Mouse (Mus musculus) cerebellum, adult 11-12 months (tissue): ENCODE data around the gene Rad51c.
A peak's percentile ranks its signal among the peaks of the same experiment; 100 is the strongest.
"Not testable (repeated sequence)": the region's sequence is repeated elsewhere in the genome, so short reads cannot be mapped to it uniquely, and the experiment has no call there.

Source experiments
- DNase-seq: peaks from one replicate; pipeline ENCODE4 v3.0.0; 2022

Rad51c gene

GRCm38 (mm10) chr11:87431813-87432212, 27.1 kb upstream of the Rad51c start:
- not testable (repeated sequence) for DNase-seq

GRCm38 (mm10) chr11:87430374-87430773, 25.6 kb upstream of the Rad51c start:
- no peak for DNase-seq

GRCm38 (mm10) chr11:87429363-87429762, 24.6 kb upstream of the Rad51c start:
- no peak for DNase-seq

DNA sequence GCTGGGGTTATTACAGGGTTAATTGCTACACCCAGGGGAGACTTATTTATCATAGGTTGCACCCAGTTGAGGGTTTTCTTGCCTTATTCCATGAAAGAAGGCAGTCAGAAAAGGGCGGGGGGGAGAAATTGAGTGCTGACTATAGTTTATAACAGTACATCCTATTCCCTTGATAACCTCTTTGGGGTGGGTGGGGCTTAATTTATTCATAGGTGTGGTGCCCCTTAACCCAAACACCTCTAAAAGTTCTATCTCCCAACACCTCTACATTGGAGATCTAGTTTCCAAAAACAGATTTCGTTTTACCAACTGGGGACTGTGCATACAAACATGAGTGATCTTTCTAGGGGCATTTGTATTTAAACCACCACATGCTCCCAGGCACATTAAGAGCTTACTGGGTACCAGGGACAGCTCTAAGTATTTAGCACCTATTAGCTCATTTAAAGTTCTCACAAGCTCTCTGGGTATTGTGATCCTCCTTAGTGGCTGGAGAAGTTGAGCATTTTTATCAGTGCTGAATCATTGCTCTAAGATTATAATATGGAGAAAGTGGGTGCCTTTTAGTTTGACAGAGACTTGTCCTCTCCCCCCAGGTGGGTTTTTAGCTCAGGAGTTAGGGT, 23.4 kb upstream of the Rad51c start:
- DNase-seq: no peak

DNA sequence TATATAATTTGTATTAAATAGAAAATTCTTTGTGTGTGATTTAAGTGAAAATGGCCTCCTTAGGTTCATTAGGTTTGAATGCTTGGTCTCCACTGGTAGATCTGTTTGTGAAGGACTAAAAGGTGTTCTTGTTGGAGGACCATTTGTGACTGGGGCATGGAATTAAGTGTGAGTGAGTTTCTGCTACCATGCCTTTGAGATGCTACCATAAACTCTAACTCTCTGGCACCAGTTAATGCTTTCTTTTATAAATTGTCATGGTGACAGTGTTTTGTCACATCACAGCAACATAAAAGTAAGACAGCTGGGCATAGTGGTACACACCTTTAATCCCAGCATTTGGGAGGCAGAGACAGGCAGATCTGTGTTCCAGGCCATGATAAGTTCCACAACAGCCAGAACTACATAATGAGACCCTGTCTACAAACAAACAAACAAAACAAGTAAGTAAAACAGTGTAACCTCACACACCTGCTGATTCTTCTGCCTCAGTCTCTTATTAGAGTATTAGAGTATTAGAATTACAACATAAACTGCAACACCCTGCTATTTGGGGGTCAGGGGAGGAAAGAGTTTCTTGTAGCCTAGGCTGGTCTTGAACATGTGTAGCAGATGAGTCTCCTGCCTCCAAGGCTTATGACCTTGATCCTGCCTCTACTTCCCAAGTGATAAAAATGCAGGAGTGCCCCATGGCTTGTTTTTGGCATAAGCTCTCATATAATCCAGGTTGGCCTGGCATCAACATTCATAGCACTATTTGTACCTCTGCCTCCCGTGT, 22.7 kb upstream of the Rad51c start:
- DNase-seq: no peak

DNA sequence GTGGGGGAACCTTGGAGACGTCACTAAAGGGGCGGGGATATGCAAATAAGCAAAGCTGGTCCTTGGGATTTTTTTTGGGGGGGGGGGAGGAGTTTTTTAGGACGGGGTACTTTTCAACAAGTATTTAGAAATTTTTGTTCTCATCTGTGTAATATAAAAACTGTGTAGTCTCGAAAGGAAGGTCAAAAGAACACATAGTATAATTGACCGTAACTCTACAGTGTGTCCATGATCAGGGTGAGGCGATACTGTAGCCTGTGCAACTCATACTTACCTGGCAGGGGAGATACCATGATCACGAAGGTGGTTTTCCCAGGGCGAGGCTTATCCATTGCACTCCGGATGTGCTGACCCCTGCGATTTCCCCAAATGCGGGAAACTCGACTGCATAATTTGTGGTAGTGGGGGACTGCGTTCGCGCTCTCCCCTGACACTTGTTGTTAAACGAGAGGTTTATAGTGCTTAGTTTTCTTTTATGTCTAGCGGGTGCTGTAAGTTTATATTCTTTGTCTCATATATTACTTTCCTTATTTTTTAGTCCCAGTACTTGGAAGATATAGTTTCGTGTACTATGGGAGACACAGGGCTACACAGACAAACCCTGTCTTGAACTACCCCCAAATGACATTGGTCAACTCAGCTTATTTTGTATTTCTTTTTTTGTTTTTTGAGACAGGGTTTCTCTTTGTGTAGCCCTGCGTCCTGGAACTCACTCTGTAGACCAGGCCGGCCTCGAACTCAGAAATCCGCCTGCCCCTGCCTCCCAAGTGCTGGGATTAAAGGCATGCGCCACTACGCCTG, 21.9 kb upstream of the Rad51c start:
- DNase-seq: peak; percentile 91

DNA sequence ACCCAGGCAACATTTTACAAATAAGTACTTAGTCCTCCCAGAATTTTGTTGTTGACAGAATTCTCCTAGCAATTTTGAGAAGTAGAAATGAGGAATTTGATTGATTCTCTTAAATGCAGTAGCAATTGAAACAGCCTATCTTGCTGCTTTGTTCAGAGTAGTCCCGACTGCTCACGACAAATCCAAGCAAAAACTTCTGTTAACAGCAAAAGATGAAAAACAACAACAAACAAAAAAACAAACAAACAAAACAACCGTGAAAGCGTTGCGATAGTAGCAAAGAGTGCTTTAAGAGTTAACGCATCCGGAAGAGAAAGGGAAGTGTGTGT, 21.3 kb upstream of the Rad51c start:
- DNase-seq: no peak

- DNase-seq: peak; percentile 44
Observed at GRCm38 (mm10) chr11:87423551-87424325, 19.0 kb upstream of the Rad51c start.

- DNase-seq: peak; percentile 93
Observed at GRCm38 (mm10) chr11:87422511-87423340, 18.0 kb upstream of the Rad51c start.

DNA sequence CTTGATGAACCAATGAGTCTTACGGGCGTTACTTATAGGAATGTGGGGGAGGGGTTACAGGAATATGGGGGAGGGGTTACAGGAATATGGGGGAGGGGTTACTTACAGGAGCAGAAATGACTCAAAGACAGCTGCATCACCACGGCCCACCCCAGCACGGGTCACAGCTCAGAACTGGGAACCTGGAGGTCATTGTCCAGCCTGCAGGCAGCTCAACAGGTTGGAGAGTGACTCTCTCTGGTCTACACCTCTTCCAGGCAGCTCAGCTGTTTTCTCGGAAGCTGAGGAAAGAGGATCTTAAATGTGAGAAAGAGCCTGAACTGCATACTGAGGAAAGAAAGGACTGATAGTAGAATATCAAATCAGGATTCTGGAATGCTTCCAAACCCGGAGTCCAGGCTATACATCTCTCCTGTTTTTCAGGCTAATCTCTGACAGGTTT, 17.0 kb upstream of the Rad51c start:
- peak; percentile 74 for DNase-seq

DNA sequence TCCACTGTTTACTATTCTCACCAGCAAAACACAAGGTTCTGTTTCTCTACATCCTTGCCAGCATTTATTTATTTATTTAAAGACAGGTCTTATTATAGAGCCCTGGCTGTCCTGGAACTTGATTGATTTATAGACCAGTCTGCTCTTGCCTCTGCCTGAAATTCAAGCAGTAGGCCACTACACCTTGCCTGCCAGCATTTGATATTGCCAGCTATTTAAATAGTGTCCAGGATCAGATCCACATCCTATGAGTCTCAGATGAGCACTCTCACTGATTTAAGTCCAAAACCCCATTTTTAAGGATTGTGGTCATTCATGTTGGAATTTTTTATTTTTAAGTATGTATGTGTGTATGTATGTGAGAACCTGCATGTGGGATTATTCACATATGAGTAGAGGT, 16.1 kb upstream of the Rad51c start:
- DNase-seq: no peak

DNA sequence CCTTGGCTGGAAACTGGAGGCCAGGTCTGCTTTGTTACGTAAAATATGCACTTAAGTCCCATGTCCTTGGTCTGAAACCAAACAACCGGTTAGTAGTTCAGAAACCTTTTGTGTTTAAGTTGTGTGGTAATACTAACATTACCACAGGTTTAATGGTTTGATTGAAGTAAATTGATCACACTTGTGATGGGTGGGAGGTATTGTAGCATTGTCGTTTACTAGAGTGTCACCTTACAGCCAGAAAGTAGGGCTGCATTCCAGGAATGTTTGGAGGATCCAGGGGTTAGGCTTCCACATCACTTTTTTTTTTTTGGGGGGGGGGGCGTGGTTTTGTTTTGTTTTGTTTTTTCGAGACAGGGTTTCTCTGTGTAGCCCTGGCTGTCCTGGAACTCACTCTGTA, 11.4 kb upstream of the Rad51c start:
- DNase-seq: no peak

- not testable (repeated sequence) for DNase-seq
Observed at GRCm38 (mm10) chr11:87413412-87413811, 8.7 kb upstream of the Rad51c start.

DNA sequence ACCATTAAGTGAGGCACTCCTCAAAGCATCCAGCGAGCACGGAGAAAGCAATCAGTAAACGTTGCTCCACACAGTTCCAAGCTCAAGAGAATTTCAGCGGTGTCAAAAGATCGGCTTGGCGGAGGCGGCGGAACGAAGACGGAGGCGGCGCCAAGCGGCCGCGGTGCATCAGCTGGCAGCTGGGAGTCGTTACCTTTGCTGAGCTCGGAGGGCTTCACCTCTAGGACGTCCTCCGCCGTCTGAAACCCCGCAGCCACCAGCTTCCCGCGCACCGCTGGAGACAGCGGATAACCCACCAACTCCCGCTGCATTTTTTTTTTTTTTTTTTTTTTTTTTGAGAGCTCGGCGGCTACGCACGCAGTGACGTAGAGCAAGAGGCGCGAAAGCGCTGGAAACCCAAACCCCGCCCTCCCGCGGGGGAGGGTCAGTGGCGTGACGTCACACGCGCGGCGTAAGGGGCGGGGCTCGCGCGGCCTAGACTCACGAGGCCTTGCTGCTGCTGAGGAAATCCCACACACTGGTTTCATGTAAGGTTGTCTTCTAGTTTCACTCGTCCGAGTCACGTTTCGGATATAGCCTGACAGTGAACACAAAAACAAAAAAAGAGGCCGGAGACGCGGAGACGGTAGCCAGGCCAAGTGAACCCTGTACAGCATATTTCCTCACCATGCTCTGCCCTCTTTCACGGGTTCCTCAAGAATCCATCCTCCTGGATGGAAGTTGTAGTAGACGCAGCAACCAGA, 472 bp downstream of the Rad51c start:
- DNase-seq: peak; percentile 96

- DNase-seq: no peak
Observed at GRCm38 (mm10) chr11:87398402-87398801, 6.4 kb downstream of the Rad51c start.

GRCm38 (mm10) chr11:87393855-87394254, 10.9 kb downstream of the Rad51c start:
- DNase-seq: no peak

DNA sequence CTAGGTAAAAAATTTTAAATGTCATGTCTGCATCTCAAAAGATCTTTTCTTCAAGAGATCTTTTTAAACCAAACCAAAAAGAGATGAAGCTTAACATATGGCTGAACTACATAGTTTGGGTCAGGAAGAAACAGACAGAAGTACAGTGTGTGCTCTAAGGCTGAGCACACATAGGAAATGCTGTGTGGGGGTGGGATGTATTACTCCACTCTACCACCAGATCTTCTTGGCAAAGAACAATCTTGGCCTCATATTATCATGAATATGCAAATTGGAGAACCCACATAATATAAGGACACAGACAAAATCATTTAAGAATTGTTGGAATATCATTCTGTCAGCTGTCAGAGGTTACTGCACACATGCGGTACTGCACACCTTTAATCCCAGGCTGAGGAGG, 19.1 kb downstream of the Rad51c start:
- no peak for DNase-seq

DNA sequence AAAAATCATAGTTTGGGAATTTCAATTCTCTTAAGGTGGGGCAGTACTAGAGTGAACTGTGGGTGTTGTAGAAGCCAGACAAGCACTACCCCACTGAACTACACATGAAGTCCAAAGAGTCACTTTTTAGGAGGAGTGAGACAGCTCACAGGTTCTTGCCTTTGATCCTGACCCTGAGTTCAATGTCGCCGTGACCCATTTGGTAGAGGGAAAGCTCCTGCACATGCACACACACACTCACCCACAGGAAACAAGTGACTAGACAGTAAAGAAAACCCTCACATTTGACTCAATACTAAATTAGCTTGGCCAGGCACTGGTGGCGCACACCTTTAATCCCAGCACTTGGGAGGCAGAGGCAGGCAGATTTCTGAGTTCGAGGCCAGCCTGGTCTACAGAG, 20.2 kb downstream of the Rad51c start:
- DNase-seq: no peak

- DNase-seq: no peak
Observed at GRCm38 (mm10) chr11:87367865-87368580, 36.7 kb downstream of the Rad51c start.

DNA sequence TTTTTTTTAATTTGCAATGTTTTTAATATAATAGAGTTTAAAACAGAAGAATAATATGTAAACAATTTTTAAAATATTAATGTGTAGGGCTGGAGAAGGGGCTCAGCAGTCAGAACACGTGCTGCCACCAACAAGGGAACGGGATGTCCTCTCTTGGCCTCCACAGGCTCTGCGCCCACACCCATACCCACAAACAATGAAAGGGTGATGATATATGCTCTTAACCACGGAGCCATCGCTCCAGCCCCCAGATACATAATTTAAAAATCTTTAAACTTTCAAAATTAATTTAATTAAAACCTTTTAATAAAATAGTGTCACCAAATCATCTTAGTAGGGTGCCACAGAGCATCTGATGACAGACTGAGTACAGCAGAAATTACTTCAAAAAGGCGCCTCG, 37.7 kb downstream of the Rad51c start:
- no peak for DNase-seq

DNA sequence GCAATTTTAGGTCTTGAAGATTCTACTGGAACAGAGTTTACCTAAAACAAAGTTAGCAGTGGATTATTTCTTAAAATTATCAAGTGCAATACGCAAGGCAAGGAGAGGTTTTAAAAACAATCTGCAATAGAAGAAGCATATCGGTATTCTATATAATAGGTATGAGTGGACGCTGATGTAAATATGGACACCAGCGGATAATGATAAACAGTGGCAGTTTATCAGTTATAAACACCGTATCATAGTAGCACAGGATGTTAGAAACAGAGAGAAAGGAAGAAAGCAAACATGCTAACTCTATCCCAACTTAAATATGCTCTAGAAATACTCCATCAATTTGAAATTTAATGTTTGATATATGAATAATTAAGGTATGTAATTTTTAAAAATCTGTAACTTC, 39.6 kb downstream of the Rad51c start:
- DNase-seq: no peak
